Mouse (Mus musculus) ES-Bruce4 (cell line): ENCODE measurements around the gene Gm3776.
"Not testable (repeated sequence)": the region's sequence is repeated elsewhere in the genome, so short reads cannot be mapped to it uniquely, and the experiment has no call there.

Experiments
- CTCF ChIP-seq: IDR thresholded peaks from one replicate; pipeline ENCODE4 v1.8.1; 2011; ENCODE audit warnings: low read depth, low read length
- POLR2A ChIP-seq: IDR thresholded peaks from one replicate; pipeline ENCODE4 v1.8.1; 2011; ENCODE audit warnings: low read length; ENCODE audit not compliant: insufficient read depth

DNA sequence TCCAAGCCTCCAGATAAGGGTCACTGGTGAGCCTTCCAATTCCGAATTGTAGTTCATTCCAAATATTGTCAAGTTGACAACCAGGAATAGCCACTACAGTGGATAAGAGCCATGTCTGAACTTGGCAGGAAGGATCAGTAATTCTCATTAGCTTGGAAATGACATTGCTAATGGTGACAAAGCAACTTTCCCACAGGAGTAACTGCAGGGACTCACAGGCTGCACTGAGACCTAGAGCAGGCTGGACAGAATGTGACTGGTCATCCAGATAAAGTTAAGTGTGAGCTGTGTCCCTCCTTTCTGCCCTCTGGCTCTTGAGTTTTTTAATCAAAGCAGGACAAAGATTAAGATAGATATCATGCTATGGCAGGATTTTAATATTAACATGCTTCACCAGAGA is 32.1 kb downstream of the Gm3776 start:
- not testable (repeated sequence) for TF ChIP-seq CTCF, POLR2A
